ENCODE assay signal across 8 mouse cellular contexts in the genomic region with DNA sequence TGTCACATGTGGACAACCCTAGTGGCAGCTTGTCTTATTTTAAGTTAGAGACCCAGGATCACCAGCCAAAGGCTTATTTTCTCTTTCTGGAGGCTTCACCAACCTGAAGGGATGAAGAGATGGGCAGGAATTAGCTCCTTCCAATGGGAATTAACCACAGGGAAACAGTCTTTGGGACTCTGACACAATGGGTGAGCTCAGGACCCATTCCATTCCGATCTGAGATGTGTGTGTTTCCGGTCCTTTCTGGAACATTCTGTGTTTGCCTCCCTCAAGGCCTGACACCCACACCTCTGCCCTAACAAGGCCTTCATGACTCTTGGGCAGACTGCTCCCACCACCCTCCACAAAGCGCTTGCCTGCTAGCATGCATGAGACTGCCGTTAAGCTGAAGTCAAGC. TPM values are rescaled to one million over a fixed set of nuclear protein-coding genes. Genes with fewer than 3 reads are reported as not detected.
DNase-seq lines count a peak whose midpoint lies in the region; ATAC-seq and TF ChIP-seq lines count a peak whose summit lies in the region.

A gene (plus strand): TSS at position 301 of the 400 bp plus-strand sequence.

- H3K4me3 ChIP-seq in liver, adult 2 months (ENCODE audit: insufficient read depth, low read depth, low read length): no peak within 1 kb of the TSS
- no peak within 1 kb of the TSS for H3K4me3 ChIP-seq in cortical plate, adult 2 months (ENCODE audit: insufficient read depth, low read length)
- H3K4me3 ChIP-seq in hindbrain, embryonic 16.5 days (ENCODE audit: low read length): no peak within 1 kb of the TSS
- no peak within 1 kb of the TSS for H3K4me3 ChIP-seq in myocyte

- TF ChIP-seq POLR2A in liver, adult 2 months (IDR thresholded peaks at IDR 0.05; ENCODE audit: extremely low read depth, insufficient read depth, low read length): no peak
- no peak for TF ChIP-seq POLR2A in cortical plate, adult 2 months (IDR thresholded peaks at IDR 0.05; ENCODE audit: extremely low read depth, insufficient read depth, low read length)
- no peak for TF ChIP-seq POLR2A in myocyte (IDR thresholded peaks at IDR 0.05; ENCODE audit: insufficient read length, low read depth)

- WGBS in liver, adult 2 months: 68% methylated on average over 4 of the region's 4 CpGs
- WGBS in hindbrain, embryonic 16.5 days: 76% methylated on average over 4 of the region's 4 CpGs

- peak within 1 kb of the TSS; percentile 11 for H3K9ac ChIP-seq in liver, adult 2 months (ENCODE audit: low read depth, low read length)
- H3K9ac ChIP-seq in hindbrain, embryonic 16.5 days (ENCODE audit: low read depth, low read length): peak within 1 kb of the TSS; percentile 47

- no peak for DNase-seq in liver, adult 2 months (ENCODE audit: extremely low read depth, low read depth, low spot score)
- no peak for DNase-seq in liver
- no peak for DNase-seq in thymus, postnatal 36 days
- no peak for DNase-seq in urinary bladder, postnatal 4 days (ENCODE audit: low spot score in 2 of 2)

- ATAC-seq in hindbrain, embryonic 16.5 days: no peak
- ATAC-seq in monocyte, adult 5-6 weeks (replicated peaks; ENCODE audit: insufficient number of reproducible peaks, low FRiP score, low TSS enrichment, poor library complexity, severe bottlenecking): no peak

- H3K27me3 ChIP-seq in liver, adult 2 months (ENCODE audit: control insufficient read depth, insufficient read depth, low read length): no peaks in the 10 kb centered on the region
- no peaks in the 10 kb centered on the region for H3K27me3 ChIP-seq in hindbrain, embryonic 16.5 days (replicated peaks; ENCODE audit: control insufficient read depth, insufficient read depth, low read length)
- H3K27me3 ChIP-seq in myocyte (ENCODE audit: control insufficient read depth, insufficient read depth, insufficient read length): no peaks in the 10 kb centered on the region

- no peak for TF ChIP-seq CTCF in liver, adult 2 months (IDR thresholded peaks at IDR 0.05; ENCODE audit: low read depth, low read length)
- no peak for TF ChIP-seq CTCF in cortical plate, adult 2 months (IDR thresholded peaks at IDR 0.05; ENCODE audit: extremely low read depth, insufficient read depth, low read length)

- peak within 1 kb of the TSS; percentile 49 for H3K27ac ChIP-seq in liver, adult 2 months (replicated peaks; ENCODE audit: insufficient read depth, low read depth, low read length)
- peak within 1 kb of the TSS; percentile 88 for H3K27ac ChIP-seq in cortical plate, adult 2 months (ENCODE audit: insufficient read depth, low read length)
- H3K27ac ChIP-seq in hindbrain, embryonic 16.5 days (ENCODE audit: low read depth, low read length): peak within 1 kb of the TSS; percentile 85

- no peaks in the 10 kb centered on the region for H3K36me3 ChIP-seq in liver, adult 2 months (ENCODE audit: control insufficient read depth, insufficient read depth, low read length)
- no peaks in the 10 kb centered on the region for H3K36me3 ChIP-seq in hindbrain, embryonic 16.5 days (ENCODE audit: control insufficient read depth, insufficient read depth, low read length)
- H3K36me3 ChIP-seq in myocyte (ENCODE audit: control insufficient read depth, insufficient read depth): no peaks in the 10 kb centered on the region

- no peaks in the 10 kb centered on the region for H3K79me2 ChIP-seq in liver, adult 2 months (ENCODE audit: control insufficient read depth, insufficient read depth, low read length)
- H3K79me2 ChIP-seq in myocyte (ENCODE audit: control insufficient read depth, insufficient read depth): no peaks in the 10 kb centered on the region

- H3K4me1 ChIP-seq in liver, adult 2 months (ENCODE audit: control insufficient read depth, insufficient read depth, low read length): peaks cover 33% of the 10 kb centered on the region
- H3K4me1 ChIP-seq in cortical plate, adult 2 months (ENCODE audit: control insufficient read depth, insufficient read depth, low read length): peaks cover 9% of the 10 kb centered on the region; the same call in 1 of the 2 replicates
- peaks cover 14% of the 10 kb centered on the region for H3K4me1 ChIP-seq in hindbrain, embryonic 16.5 days (ENCODE audit: control insufficient read depth, insufficient read depth, low read depth, low read length)

- H3K9me3 ChIP-seq in hindbrain, embryonic 16.5 days (ENCODE audit: control insufficient read depth, low read length): no peaks in the 10 kb centered on the region

- H3K4me2 ChIP-seq in hindbrain, embryonic 16.5 days (ENCODE audit: low read length): no peak within 1 kb of the TSS; the same call in 1 of the 2 replicates
- peak within 1 kb of the TSS; percentile 58 for H3K4me2 ChIP-seq in myocyte (ENCODE audit: low read depth)

- H3ac ChIP-seq in myocyte (ENCODE audit: control insufficient read depth, insufficient read length): no peak within 1 kb of the TSS

TF ChIP-seq in myocyte, 11 proteins besides CTCF, POLR2A, EP300 and RAD21:
- TF ChIP-seq SRF (IDR thresholded peaks at IDR 0.05; ENCODE audit: control insufficient read depth, insufficient read length, low read depth) (no peak), TCF12 (IDR thresholded peaks at IDR 0.05; ENCODE audit: insufficient read depth, poor library complexity, severe bottlenecking) (no peak), E2F4 (IDR thresholded peaks at IDR 0.05; ENCODE audit: insufficient read depth) (no peak), USF1 (IDR thresholded peaks at IDR 0.05; ENCODE audit: low read depth) (no peak), CEBPB (IDR thresholded peaks at IDR 0.05; ENCODE audit: insufficient read depth, poor library complexity, severe bottlenecking) (no peak), MYOD1 (IDR thresholded peaks at IDR 0.05; ENCODE audit: control insufficient read depth in 1 of 3, insufficient read length in 2 of 3, low read depth in 2 of 3) (no peak), MYOG (IDR thresholded peaks at IDR 0.05; ENCODE audit: control insufficient read depth in 1 of 3, insufficient read depth in 1 of 3, insufficient read length in 2 of 3, low read depth in 2 of 3) (no peak), REST (IDR thresholded peaks at IDR 0.05; ENCODE audit: insufficient read depth, insufficient read length) (no peak), POLR2AphosphoS2 (IDR thresholded peaks at IDR 0.05; ENCODE audit: insufficient read length, low read depth) (no peak), TCF3 (IDR thresholded peaks at IDR 0.05; ENCODE audit: insufficient read length, low read depth) (no peak), MAX (IDR thresholded peaks at IDR 0.05; ENCODE audit: low read depth) (no peak)

RNA-seq across cellular contexts. Expression of the gene that starts here (rescaled TPM):
- 11.3 and 12.6 TPM in 2 replicates for total RNA-seq in liver, adult 2 months (2014; rRNA removed)
- 11.4 and 13.6 TPM in 2 replicates for polyA plus RNA-seq in liver, adult 2 months (2012; rRNA removed)
- polyA plus RNA-seq in cortical plate, adult 2 months (2012; rRNA removed): 4.1 and 4.2 TPM in 2 replicates
- 7.7 and 8.3 TPM in 2 replicates for polyA plus RNA-seq in hindbrain, embryonic 16.5 days (2015; fragmentation: Nextera tagmentation; extraction: Ambion mirVana)
- 2.2 TPM for polyA plus RNA-seq in myocyte (2012; fragmentation: generic; extraction: Trizol)
- 1.9 to 3.1 TPM (median 2.3 TPM) in 3 replicates for total RNA-seq in monocyte, adult 5-6 weeks (2017)
